Mouse (Mus musculus): ENCODE measurements at regions not wholly inside any gene's neighbourhood (a gene's known extent, or its start where the extent isn't known, plus 50 kb on each side); places are given as distances from the start of the nearest gene placed in this dataset.
"Not testable (repeated sequence)": the region's sequence is repeated elsewhere in the genome, so short reads cannot be mapped to it uniquely, and the experiment has no call there.

GRCm38 (mm10) chr14:48607131-48607530, 66.5 kb downstream of the Otx2 start:
- in situ Hi-C loops (cut with MboI, MseI): loop anchor here (10.0 kb wide), 1 partner anchor 1218 kb away; no protein-coding TSS in a partner anchor

GRCm38 (mm10) chr14:48603490-48603889, 70.1 kb downstream of the Otx2 start:
- in situ Hi-C loops (cut with MboI, MseI): loop anchor here (10.0 kb wide), 1 partner anchor 1221 kb away; no protein-coding TSS in a partner anchor

GRCm38 (mm10) chr14:48594334-48594733, 79.3 kb downstream of the Otx2 start:
- in situ Hi-C loops (cut with MboI, MseI): no loop called here

GRCm38 (mm10) chr14:48593363-48593762, 80.3 kb downstream of the Otx2 start:
- in situ Hi-C loops (cut with MboI, MseI): no loop called here

GRCm38 (mm10) chr14:48591483-48592230, 82.0 kb downstream of the Otx2 start:
- in situ Hi-C loops (cut with MboI, MseI): no loop called here

- in situ Hi-C loops (cut with MboI, MseI): no loop called here
These were observed 83.2 kb downstream of the Otx2 start for GRCm38 (mm10) chr14:48590426-48590825.

- in situ Hi-C loops (cut with MboI, MseI): no loop called here
These were observed 83.8 kb downstream of the Otx2 start for GRCm38 (mm10) chr14:48589702-48590325.

- in situ Hi-C loops (cut with MboI, MseI): no loop called here
These were observed 87.8 kb downstream of the Otx2 start for GRCm38 (mm10) chr14:48585820-48586219.

- in situ Hi-C loops (cut with MboI, MseI): no loop called here
These were observed 89.0 kb downstream of the Otx2 start for GRCm38 (mm10) chr14:48584571-48584970.

GRCm38 (mm10) chr14:48583516-48583915, 90.1 kb downstream of the Otx2 start:
- in situ Hi-C loops (cut with MboI, MseI): no loop called here

- in situ Hi-C loops (cut with MboI, MseI): no loop called here
These were observed 91.5 kb downstream of the Otx2 start for GRCm38 (mm10) chr14:48582080-48582479.

GRCm38 (mm10) chr14:48581308-48581707, 92.3 kb downstream of the Otx2 start:
- in situ Hi-C loops (cut with MboI, MseI): not testable (repeated sequence)

GRCm38 (mm10) chr14:48580396-48580795, 93.2 kb downstream of the Otx2 start:
- in situ Hi-C loops (cut with MboI, MseI): no loop called here

- in situ Hi-C loops (cut with MboI, MseI): no loop called here
These were observed 93.6 kb downstream of the Otx2 start for GRCm38 (mm10) chr14:48579985-48580384.
